Mouse (Mus musculus) right cerebral cortex, postnatal 36 days (tissue): ENCODE data around the gene Spta1.

Source experiments
- DNase-seq, 2 experiments: peaks; one replicate each; pipeline ENCODE4 v3.0.0; 2022; ENCODE audit warnings: low spot score in 2 of 2, mixed read lengths in 1 of 2

Gene Spta1

DNA sequence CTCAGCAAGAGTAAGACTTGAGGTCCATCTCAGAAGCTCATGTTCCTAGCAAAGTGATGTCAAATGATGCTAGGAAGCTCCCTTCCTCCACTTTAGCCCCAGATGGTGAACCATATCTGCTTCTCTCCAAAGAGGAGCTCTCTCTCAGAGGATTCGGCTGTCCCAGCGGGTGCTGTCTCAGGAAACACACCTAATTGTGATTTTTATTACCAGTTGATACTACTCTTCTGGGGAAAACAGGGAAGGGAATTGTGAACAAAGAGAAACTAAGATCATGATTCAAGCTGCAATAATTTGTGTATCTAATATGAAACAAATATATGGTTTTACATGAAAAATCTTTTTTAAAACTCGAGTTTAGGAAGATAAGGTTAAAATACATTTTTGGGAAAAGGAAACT lies 79.4 kb downstream of the Spta1 start, which contains the start of gene Olfr419:
TSS of gene Olfr419 (minus strand) at position 101 of the 400 bp plus-strand sequence.
- no peak for DNase-seq

DNA sequence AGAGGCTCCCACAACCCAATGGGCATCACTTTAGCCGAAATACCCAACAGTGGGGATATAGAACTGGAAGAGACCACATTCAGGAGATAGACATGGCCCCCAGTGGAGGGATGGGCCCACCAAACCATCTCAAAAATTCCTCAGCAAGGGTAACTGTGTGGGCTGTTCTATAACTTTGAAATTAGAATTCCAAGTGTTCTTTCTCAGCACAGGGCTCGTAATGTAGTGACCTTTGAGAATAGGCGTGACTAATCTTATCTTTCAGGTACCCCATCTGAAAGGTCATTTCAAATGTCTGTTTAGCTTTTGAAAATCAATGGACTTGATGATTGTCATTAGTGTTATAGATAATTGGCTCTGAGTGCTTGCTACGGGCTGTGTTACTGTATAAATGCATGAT lies 95.2 kb downstream of the Spta1 start:
- no peak for DNase-seq

DNA sequence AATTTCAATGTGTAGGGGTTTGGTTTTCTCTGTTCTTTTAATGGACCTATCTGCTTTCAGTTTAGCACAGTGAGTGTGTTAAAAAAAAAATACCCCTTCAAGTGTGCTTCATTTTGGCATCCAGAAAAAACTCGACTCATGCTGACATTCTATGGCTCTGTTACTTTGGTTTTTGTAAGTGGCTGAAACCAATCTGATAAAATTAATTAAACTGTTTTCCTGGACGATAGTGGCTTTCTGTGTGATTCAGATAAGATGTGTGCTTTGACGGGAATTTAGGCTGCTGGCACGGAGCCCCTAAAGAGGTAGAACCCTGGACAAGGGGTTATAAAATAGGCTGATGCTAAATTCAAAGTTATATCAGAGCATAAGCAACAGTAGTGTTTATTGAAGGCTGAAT lies 96.6 kb downstream of the Spta1 start:
- no peak for DNase-seq

DNA sequence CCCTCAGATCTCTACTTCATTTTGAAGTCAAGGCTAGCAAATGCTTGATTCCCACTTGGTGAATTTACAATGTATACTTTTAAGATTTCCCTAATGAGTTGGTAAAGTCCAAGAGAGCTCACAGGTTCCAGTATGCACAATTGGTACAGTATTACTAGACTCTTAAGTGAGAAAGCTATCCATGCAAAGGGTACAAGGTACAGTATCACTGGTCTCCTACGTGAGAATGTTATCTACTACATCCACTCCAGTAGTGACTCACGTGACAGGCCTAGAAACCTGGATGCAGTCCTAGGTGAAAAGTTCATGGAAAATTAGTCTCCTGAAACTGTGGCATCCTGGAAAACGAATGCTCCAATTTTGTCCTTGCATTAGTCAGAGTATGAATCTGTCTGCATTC lies 98.1 kb downstream of the Spta1 start:
- DNase-seq, result no peak
